Mouse (Mus musculus) midbrain, embryonic 12.5 days (tissue): Measurements from ENCODE around the gene Anxa4. TPM values are rescaled to one million over a fixed set of nuclear protein-coding genes. Genes with fewer than 3 reads are reported as not detected.
A peak's percentile ranks its signal among the peaks of the same experiment; 100 is the strongest.

ENCODE experiments used
- ATAC-seq: fragments of 200-750 bp; cut with Nextera tagmentation; 2 replicates; pipeline ENCODE4 v1.8.0; 2017; ENCODE audit warnings: low read depth, moderate TSS enrichment, moderate library complexity; ENCODE audit not compliant: low FRiP score
- H3K27ac ChIP-seq: fragments of 300-500 bp; sonication (generic); replicated peaks from 2 replicates; pipeline ENCODE4 v1.5.1; 2016; ENCODE audit warnings: mild to moderate bottlenecking
- H3K27me3 ChIP-seq: fragments of 300-500 bp; sonication (generic); 2 replicates; pipeline ENCODE4 v1.6.1; 2016; ENCODE audit warnings: mild to moderate bottlenecking
- H3K36me3 ChIP-seq: fragments of 300-500 bp; sonication (generic); 2 replicates; pipeline ENCODE4 v1.6.1; 2016
- H3K4me1 ChIP-seq: fragments of 300-500 bp; sonication (generic); 2 replicates; pipeline ENCODE4 v1.6.1; 2016
- H3K4me2 ChIP-seq: fragments of 300-500 bp; sonication (generic); replicated peaks from 2 replicates; pipeline ENCODE4 v1.6.1; 2016; ENCODE audit warnings: mild to moderate bottlenecking, moderate library complexity
- H3K4me3 ChIP-seq: fragments of 300-500 bp; sonication (generic); 2 replicates; pipeline ENCODE4 v1.5.1; 2016; ENCODE audit warnings: mild to moderate bottlenecking
- H3K9ac ChIP-seq: fragments of 300-500 bp; sonication (generic); replicated peaks from 2 replicates; pipeline ENCODE4 v1.6.1; 2016; ENCODE audit warnings: mild to moderate bottlenecking, moderate library complexity
- H3K9me3 ChIP-seq: fragments of 300-500 bp; sonication (generic); 2 replicates; pipeline ENCODE4 v1.6.1; 2016; ENCODE audit warnings: mild to moderate bottlenecking
- WGBS: fragments of 180-500 bp; shearing (Covaris S2); methylation state at CpG from one replicate; pipeline ENCODE4 v1.1.7; 2016; 5-methylcytosine and 5-hydroxymethylcytosine counted together
- polyA plus RNA-seq: library from polyadenylated mRNA; unstranded; fragments of >200 nt; fragmentation: Nextera tagmentation; extraction: Ambion mirVana; gene quantifications from 2 replicates; pipeline ENCODE4 v1.2.1, GENCODE M21; 2016

The Anxa4 gene
- 6.1 and 6.2 TPM in 2 replicates for polyA plus RNA-seq

DNA sequence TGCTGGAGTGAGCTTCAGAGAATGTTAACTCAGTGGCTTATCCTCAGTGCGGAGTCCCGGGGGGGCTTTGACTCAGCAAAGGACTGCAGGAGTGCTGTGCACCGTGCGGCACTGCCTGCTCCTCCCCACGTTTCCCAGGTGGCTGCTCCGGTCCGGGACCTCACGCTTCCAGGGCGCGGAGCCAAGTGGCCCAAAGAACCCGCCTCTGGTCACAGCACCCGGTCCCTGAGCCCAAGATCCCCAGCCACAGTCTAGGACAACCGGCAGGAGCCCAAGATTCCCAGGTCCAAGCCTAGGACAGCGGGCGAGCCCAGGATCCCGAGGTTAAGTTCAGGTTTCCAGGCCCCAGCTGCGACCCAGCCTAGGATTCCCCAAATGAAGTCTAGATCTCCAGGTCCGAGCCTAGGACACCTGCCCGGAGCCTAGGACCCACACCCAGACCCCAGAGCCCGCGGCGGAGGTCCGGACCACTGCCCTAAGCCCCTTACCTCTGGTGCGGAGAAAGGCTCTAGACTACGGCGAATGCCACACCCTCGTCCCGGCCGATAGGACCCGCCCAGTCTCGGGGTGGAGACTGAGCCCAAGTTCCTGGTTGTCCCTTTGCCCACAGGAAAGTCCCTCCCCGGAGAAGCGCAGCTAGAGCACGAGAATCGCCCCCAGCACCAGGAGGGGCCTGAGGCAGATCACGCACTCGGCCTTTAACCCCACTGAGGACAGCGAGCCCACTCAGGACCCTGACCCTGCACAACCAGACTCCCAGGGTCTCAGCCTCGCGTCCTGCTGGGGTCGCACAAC, at the start of gene Anxa4:
TSS of gene Anxa4 (minus strand) at position 564 of the 795 bp plus-strand sequence.
- peaks cover 59% of the 10 kb centered on the region for H3K27me3 ChIP-seq
- peak within 1 kb of the TSS; percentile 87 for H3K4me2 ChIP-seq
- H3K4me1 ChIP-seq: peaks cover 10% of the 10 kb centered on the region
- ATAC-seq: 0 out of 2 replicates have a peak, but pooled peaks have one; percentile 41
- H3K27ac ChIP-seq: no peak within 1 kb of the TSS
- H3K9ac ChIP-seq: peak within 1 kb of the TSS; percentile 48
- H3K36me3 ChIP-seq: no peaks in the 10 kb centered on the region
- under 1% methylated on average over 41 of the region's 41 CpGs for WGBS
- peak within 1 kb of the TSS; percentile 49 for H3K4me3 ChIP-seq
- H3K9me3 ChIP-seq: no peaks in the 10 kb centered on the region

- H3K4me1 ChIP-seq: no peaks in the 10 kb centered on the region
- no peak overlapping the region for H3K9ac ChIP-seq
- no peaks in the 10 kb centered on the region for H3K27me3 ChIP-seq
- no peaks in the 10 kb centered on the region for H3K36me3 ChIP-seq
- no peak overlapping the region for H3K4me3 ChIP-seq
- H3K4me2 ChIP-seq: no peak overlapping the region
- H3K9me3 ChIP-seq: no peaks in the 10 kb centered on the region
- 65% methylated on average over 3 of the region's 3 CpGs for WGBS
- no peak for ATAC-seq
- H3K27ac ChIP-seq: no peak overlapping the region
Measured at GRCm38 (mm10) chr6:86841949-86842348, 48.6 kb upstream of the Anxa4 start.

- Histone ChIP-seq H3K36me3 (no peaks in the 10 kb centered on the region), H3K9ac (no peak overlapping the region), H3K4me2 (no peak overlapping the region), H3K27ac (no peak overlapping the region), H3K4me3 (no peak overlapping the region), H3K9me3 (no peaks in the 10 kb centered on the region), H3K27me3 (no peaks in the 10 kb centered on the region), H3K4me1 (no peaks in the 10 kb centered on the region)
- WGBS: 80% methylated on average over 2 of the region's 2 CpGs
- no peak for ATAC-seq
Measured at GRCm38 (mm10) chr6:86839089-86839488, 45.7 kb upstream of the Anxa4 start.

- Histone ChIP-seq H3K9ac (no peak overlapping the region), H3K4me1 (no peaks in the 10 kb centered on the region), H3K4me3 (no peak overlapping the region), H3K27ac (no peak overlapping the region), H3K36me3 (no peaks in the 10 kb centered on the region), H3K9me3 (no peaks in the 10 kb centered on the region), H3K27me3 (0 out of 2 replicates have a peak, but pooled peaks cover 5% of the 10 kb centered on the region), H3K4me2 (no peak overlapping the region)
- WGBS: 87% methylated on average over 13 of the region's 13 CpGs
- ATAC-seq: no peak
Measured at GRCm38 (mm10) chr6:86832802-86833502, 39.6 kb upstream of the Anxa4 start.

DNA sequence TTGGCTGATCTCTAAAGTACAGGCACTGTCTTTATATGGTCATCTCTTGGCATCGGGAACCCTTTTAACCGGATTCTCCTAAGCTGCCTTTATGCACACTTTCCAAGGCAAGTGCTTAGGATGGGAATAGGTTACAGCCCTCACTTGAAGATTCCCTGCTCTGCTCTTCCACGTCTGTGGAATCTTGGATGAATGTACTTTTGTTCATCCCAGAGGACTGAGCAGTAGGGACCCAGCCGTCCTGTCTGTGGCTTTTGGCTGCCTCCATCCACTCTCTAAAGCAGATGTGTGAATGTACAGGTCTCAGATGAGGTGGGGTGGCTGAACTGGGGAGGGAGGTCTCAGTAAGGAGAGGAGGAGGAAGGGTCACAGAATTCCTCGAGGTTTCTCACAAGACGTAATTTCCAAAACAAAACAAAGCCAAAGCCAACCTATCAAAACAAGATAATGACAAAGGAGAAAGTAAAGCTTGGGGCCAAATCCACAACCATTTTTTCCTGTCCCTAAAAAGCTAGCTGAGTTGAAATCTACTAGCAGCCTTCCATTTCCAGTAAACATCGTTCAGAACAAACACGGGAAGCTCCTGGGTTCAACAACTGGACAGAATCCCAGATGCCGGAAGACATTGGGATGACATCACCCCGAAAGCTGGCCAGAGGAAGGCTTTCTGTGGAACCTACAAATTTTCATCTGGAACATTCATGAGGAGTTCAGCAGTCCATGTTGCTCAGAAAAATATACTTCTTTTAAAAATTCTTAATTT, 37.5 kb upstream of the Anxa4 start:
- no peak overlapping the region for H3K4me2 ChIP-seq
- no peak for ATAC-seq
- H3K36me3 ChIP-seq: no peaks in the 10 kb centered on the region
- WGBS: 82% methylated on average over 10 of the region's 10 CpGs
- H3K4me1 ChIP-seq: no peaks in the 10 kb centered on the region
- no peak overlapping the region for H3K4me3 ChIP-seq
- 0 out of 2 replicates have a peak, but pooled peaks cover 5% of the 10 kb centered on the region for H3K27me3 ChIP-seq
- no peaks in the 10 kb centered on the region for H3K9me3 ChIP-seq
- no peak overlapping the region for H3K9ac ChIP-seq
- no peak overlapping the region for H3K27ac ChIP-seq

DNA sequence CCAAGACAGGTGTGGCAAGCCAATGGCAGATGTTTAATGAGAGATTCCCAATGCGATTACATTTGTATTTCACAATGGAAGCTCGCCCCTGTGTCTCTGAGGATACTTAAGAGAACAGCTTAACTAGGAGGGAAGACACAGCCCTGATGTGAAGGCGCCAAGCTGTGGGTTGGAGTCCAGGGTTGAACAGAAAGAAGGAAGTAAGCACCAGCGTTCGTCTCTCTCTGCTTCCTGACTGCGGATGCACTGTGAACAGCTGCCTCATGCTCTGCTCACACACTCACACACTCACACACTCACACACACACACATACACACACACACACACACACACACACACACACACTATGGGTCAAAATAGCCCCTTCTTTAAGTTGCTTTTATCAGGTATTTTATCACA, 36.4 kb upstream of the Anxa4 start:
- Histone ChIP-seq H3K4me1 (no peaks in the 10 kb centered on the region), H3K27ac (no peak overlapping the region), H3K9ac (no peak overlapping the region), H3K4me3 (no peak overlapping the region), H3K9me3 (no peaks in the 10 kb centered on the region), H3K4me2 (no peak overlapping the region), H3K36me3 (no peaks in the 10 kb centered on the region), H3K27me3 (0 out of 2 replicates have a peak, but pooled peaks cover 5% of the 10 kb centered on the region)
- ATAC-seq: no peak
- WGBS: 82% methylated on average over 6 of the region's 6 CpGs

DNA sequence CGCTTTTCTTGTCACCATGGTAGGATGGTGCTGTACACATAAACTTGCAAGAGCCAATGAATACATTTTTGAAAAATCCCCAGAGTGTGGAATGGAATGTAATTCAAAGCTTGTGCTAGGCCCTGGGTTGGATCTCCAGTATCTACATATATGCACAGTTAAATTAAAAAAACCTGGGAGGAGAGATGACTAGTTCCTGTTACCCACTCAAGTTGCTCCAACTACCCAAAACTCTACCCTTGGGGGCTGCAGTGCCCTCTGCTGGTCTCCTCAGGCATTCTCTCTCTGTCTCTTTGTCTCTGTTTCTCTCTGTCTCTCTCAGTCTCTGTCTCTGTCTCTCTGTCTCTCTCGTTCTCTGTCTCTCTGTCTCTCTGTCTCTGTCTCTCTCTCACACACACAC, 34.0 kb upstream of the Anxa4 start:
- Histone ChIP-seq H3K9ac (no peak overlapping the region), H3K4me3 (no peak overlapping the region), H3K27me3 (peaks cover 22% of the 10 kb centered on the region), H3K27ac (no peak overlapping the region), H3K36me3 (no peaks in the 10 kb centered on the region), H3K4me1 (0 out of 2 replicates have a peak, but pooled peaks cover under 1% of the 10 kb centered on the region), H3K9me3 (no peaks in the 10 kb centered on the region), H3K4me2 (no peak overlapping the region)
- 96% methylated on average over 2 of the region's 2 CpGs for WGBS
- no peak for ATAC-seq

GRCm38 (mm10) chr6:86824401-86824800, 31.0 kb upstream of the Anxa4 start:
- Histone ChIP-seq H3K9me3 (no peaks in the 10 kb centered on the region), H3K27me3 (peaks cover 21% of the 10 kb centered on the region), H3K36me3 (no peaks in the 10 kb centered on the region), H3K27ac (no peak overlapping the region), H3K4me1 (0 out of 2 replicates have a peak, but pooled peaks cover 6% of the 10 kb centered on the region), H3K4me2 (no peak overlapping the region), H3K9ac (no peak overlapping the region), H3K4me3 (no peak overlapping the region)
- WGBS: 90% methylated on average over 7 of the region's 7 CpGs
- ATAC-seq: no peak

- Histone ChIP-seq H3K4me3 (no peak overlapping the region), H3K36me3 (no peaks in the 10 kb centered on the region), H3K4me1 (0 out of 2 replicates have a peak, but pooled peaks cover 6% of the 10 kb centered on the region), H3K9ac (no peak overlapping the region), H3K9me3 (no peaks in the 10 kb centered on the region), H3K4me2 (no peak overlapping the region), H3K27me3 (peaks cover 21% of the 10 kb centered on the region), H3K27ac (no peak overlapping the region)
- ATAC-seq: no peak
- WGBS: 42% methylated on average over 10 of the region's 10 CpGs
Measured at GRCm38 (mm10) chr6:86823824-86824223, 30.4 kb upstream of the Anxa4 start.

GRCm38 (mm10) chr6:86823051-86823431, 29.7 kb upstream of the Anxa4 start:
- H3K4me3 ChIP-seq: no peak overlapping the region
- H3K4me2 ChIP-seq: peak overlapping the region; percentile 40; the same call in 1 of the 2 replicates
- H3K36me3 ChIP-seq: no peaks in the 10 kb centered on the region
- 34% methylated on average over 9 of the region's 9 CpGs for WGBS
- no peaks in the 10 kb centered on the region for H3K9me3 ChIP-seq
- no peak overlapping the region for H3K27ac ChIP-seq
- no peak for ATAC-seq
- 0 out of 2 replicates have a peak, but pooled peaks cover 6% of the 10 kb centered on the region for H3K4me1 ChIP-seq
- H3K9ac ChIP-seq: no peak overlapping the region
- H3K27me3 ChIP-seq: peaks cover 21% of the 10 kb centered on the region

DNA sequence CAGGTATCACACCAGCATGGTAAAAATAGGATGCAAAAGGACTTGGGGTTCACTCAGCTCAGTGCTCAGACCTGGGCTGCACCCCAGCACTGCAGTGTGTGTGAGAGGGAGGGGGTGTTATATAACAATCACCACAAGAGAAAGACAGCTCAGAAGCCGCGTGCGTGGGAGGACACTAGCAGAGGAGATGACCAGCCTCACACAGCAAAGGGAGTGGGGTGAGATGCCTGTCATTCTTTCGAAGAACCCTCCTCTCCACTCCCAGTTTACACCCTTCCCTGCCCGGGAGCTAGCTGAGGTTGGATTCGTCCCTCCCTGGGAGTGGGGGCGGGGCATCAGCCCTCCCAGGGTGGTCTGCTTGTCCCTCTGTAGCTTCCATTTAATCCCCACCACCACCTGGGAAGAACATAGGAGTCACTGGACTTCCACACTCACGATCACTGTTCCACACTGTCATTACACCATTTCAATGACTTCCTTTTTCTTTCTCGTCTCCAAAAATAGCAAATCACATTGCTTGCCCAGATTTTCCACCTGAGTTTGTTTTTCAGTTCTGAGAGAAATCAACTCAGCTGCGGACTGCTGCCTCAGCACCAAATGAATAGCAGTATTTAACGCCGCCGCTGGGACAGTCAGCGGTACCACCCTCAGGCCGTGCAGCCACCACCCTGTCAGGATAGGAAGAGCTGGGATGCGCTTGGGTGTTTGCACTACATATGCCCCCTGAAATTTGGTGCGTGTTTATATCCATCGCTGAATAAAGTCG, 29.1 kb upstream of the Anxa4 start:
- ATAC-seq: no peak
- no peaks in the 10 kb centered on the region for H3K36me3 ChIP-seq
- no peak overlapping the region for H3K27ac ChIP-seq
- peaks cover 21% of the 10 kb centered on the region for H3K27me3 ChIP-seq
- 0 out of 2 replicates have a peak, but pooled peaks cover 6% of the 10 kb centered on the region for H3K4me1 ChIP-seq
- 3% methylated on average over 18 of the region's 19 CpGs for WGBS
- peak overlapping the region; percentile 40 for H3K4me2 ChIP-seq
- H3K9ac ChIP-seq: peak overlapping the region; percentile 24; the same call in 1 of the 2 replicates
- no peaks in the 10 kb centered on the region for H3K9me3 ChIP-seq
- peak overlapping the region; percentile 15; the same call in 1 of the 2 replicates for H3K4me3 ChIP-seq
